Mouse (Mus musculus) cortical plate, adult 2 months (tissue): ENCODE measurements around the gene Pappa. TPM values are rescaled to one million over a fixed set of nuclear protein-coding genes. Genes with fewer than 3 reads are reported as not detected.
A peak's percentile ranks its signal among the peaks of the same experiment; 100 is the strongest.

Experiments
- H3K27ac ChIP-seq: fragments of 200-500 bp; 2 replicates; pipeline ENCODE4 v1.5.1; 2012; ENCODE audit warnings: low read length, control low read depth, inconsistent platforms; ENCODE audit not compliant: insufficient read depth
- H3K4me1 ChIP-seq: fragments of 200-500 bp; 2 replicates; pipeline ENCODE4 v1.6.1; 2011; ENCODE audit warnings: low read length; ENCODE audit not compliant: control insufficient read depth, insufficient read depth
- H3K4me3 ChIP-seq: fragments of 200-500 bp; 2 replicates; pipeline ENCODE4 v1.5.1; 2011; ENCODE audit warnings: mild to moderate bottlenecking, low read length, control low read depth; ENCODE audit not compliant: insufficient read depth
- CTCF ChIP-seq: fragments of 200-500 bp; IDR thresholded peaks from 2 replicates; pipeline ENCODE4 v1.5.1; 2011; ENCODE audit warnings: mild to moderate bottlenecking, control low read depth, low read length; ENCODE audit not compliant: insufficient read depth; ENCODE audit errors: extremely low read depth
- POLR2A ChIP-seq: fragments of 200-500 bp; IDR thresholded peaks from 2 replicates; pipeline ENCODE4 v1.6.1; 2011; ENCODE audit warnings: mild to moderate bottlenecking, low read length, control low read depth; ENCODE audit not compliant: insufficient read depth; ENCODE audit errors: extremely low read depth
- polyA plus RNA-seq: library from polyadenylated mRNA; depleted of rRNA; stranded (reverse); fragments of >200 nt; gene quantifications from 2 replicates; pipeline ENCODE4 v1.2.3, GENCODE M21; 2012; rRNA removed

The Pappa gene
- 0.06 and 0.13 TPM in 2 replicates for polyA plus RNA-seq

DNA sequence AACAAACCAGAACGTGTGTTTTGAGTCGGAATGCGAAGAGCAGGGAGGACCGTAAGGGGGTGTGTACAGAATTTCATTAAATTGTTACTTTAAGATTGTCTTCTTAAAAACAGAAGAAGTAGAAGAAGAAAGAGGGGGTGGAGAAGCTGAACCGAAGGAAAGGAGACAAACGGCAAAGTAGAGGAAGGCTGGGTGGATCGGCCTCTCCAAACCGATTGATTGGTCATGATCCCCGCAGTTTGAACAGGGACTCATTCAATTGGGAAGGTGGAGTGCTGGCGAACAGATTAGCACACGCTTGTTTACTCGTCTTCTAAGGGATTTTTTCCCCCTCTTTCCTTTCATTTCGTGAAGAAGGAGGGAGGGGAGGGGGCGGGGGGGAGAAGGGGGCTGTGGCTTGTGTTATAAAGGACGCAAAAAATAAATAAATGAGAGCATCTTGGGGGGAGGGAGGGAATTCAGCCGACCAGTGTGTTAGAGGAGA is at the start of gene Pappa:
Gene Pappa, plus strand, starts transcription at position 434 of the 484 bp plus-strand sequence.
- no peak for TF ChIP-seq POLR2A
- TF ChIP-seq CTCF, result no peak
- Histone ChIP-seq H3K27ac (no peak within 1 kb of the TSS), H3K4me1 (no peaks in the 10 kb centered on the region; the same call in 1 of the 2 replicates), H3K4me3 (peak within 1 kb of the TSS; percentile 27)

DNA sequence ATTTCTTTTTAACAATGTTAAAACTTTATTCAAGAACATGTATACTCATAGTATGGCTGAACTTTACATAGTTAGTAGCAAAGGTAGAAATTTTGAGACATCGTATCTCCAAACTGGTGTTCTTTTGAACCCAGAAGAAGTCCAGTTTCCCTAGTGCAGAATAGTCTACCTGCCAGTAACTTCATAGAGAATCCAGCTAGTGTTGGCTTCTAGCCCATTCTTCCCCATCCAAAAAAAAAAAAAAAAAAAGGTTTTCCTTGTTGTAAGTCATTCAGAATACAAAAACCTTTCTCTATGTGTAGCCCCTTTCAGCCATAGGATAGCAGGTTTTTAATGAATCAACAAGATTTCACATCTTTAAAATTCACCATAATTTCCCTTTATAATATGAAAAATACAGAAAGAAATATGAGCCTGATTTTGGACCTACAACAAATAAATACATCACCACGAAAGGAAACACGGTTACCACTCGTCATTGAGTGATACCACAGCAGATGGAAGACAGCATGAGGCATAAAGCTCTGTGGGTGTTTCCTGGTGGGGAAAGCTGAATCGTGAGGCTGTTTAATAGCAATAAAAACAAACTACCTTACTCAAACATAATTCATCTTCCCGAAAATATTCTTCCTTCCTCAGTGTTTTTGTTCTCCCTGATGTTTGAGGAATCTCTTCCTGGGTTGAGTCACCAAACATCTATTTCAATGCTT is 45.9 kb upstream of the Pappa start:
- Histone ChIP-seq H3K27ac (no peak overlapping the region), H3K4me1 (no peaks in the 10 kb centered on the region), H3K4me3 (no peak overlapping the region)
- TF ChIP-seq CTCF (no peak), POLR2A (no peak)

DNA sequence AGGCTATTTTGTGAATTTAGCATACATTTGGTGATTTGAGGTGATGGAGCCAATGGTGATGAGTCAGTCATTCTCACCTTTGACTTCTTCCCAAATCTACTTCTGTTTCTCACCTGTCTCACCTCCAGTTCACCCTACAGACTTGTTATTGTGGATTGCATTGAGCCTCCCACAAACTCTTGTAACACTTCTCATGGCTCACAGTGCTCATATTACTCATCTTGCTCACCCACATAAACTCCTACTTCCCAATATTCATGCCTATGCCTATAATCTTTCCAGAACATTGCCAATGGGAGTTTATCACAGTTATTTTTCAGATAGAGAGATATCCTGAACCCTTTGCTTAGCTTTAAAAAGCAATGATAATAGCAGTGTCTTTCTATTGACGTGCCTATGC is 37.1 kb upstream of the Pappa start:
- H3K4me3 ChIP-seq, result no peak overlapping the region
- TF ChIP-seq CTCF, result no peak
- TF ChIP-seq POLR2A, result no peak
- H3K27ac ChIP-seq, result no peak overlapping the region
- no peaks in the 10 kb centered on the region for H3K4me1 ChIP-seq

DNA sequence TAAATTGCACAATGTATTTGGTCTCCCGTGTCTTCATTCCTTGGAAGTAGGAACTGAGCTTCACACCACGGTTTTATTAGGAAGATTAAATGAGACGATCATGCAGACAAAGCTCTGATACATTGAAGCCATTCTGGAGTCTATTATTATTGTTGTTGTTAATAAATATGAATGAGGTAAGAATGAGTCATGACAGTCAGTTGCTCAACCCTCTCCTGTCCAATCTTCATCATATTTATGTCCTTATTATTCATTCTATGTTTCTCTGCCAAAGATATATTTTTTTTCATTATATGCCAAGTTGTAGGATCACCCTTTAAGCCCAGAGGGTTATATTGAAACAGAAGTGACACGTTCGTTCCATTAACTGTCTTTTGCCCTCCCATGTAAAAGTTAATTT is 36.4 kb upstream of the Pappa start:
- H3K4me3 ChIP-seq, result no peak overlapping the region
- no peak for TF ChIP-seq CTCF
- no peak for TF ChIP-seq POLR2A

DNA sequence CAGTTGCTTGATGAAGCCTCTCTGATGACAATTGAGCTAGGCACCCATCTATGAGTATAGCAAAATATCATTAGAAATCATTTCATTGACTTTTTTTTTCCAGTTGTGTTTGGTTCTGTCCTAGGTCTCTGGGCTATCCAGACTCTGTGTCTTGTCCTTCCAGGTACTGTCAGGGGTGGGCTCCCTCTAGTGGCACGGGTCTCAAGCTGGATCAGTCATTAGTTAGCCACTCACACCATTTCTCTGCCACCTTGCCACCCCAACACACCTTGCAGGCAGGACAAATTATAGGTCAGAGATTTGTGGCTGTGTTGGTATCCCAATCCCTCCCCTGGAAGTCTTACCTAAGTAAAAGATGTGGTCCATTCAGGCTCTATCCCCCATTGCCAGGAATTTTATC is 31.8 kb upstream of the Pappa start:
- Histone ChIP-seq H3K4me1 (no peaks in the 10 kb centered on the region), H3K27ac (no peak overlapping the region), H3K4me3 (no peak overlapping the region)
- 0 out of 2 replicates have a peak, but pooled peaks have one; percentile 20 for TF ChIP-seq CTCF
- no peak for TF ChIP-seq POLR2A

More for the DNA sequence above, 36.4 kb upstream of the Pappa start:
- Histone ChIP-seq H3K27ac (no peak overlapping the region), H3K4me1 (no peaks in the 10 kb centered on the region)

DNA sequence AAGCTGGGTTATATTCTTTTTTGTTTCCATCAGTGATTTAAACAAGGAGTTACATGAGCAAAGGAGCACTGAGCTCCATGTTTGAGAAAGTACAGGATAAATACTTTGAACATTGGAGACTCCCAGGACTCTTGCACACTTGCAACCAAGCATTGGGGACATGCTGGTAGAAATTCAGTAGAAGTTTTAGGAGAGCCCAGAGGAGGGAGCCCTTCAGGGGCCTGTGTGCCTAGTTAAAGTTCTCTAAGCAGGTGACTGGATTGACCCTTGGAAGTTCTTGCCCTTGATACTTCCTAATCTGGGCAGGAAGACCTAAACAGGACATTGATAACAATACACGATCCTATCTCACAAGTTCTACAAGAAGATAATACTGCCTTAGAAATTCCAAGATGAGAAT is 3.6 kb upstream of the Pappa start:
- no peak overlapping the region for H3K27ac ChIP-seq
- H3K4me3 ChIP-seq, result no peak overlapping the region
- no peaks in the 10 kb centered on the region; the same call in 1 of the 2 replicates for H3K4me1 ChIP-seq
- TF ChIP-seq POLR2A (no peak), CTCF (no peak)

DNA sequence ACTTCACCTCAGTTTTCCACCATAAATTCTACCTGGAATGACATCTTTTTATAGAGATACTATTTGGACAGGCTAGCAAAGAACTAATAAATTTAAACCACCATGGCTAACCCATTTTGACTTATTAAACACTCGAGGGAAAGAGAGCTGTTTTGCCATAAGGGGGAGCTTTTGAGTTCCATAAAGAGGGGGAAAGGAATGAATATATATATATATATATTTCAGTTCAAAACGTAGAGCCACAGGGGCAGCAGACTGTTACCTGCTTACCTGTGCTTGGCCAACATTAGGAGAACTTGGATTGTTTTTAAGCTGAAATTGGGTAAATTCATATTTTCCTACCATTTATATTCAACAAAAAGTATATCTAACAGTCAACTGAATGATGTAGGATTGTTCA is 1.1 kb upstream of the Pappa start:
- Histone ChIP-seq H3K27ac (no peak overlapping the region), H3K4me1 (no peaks in the 10 kb centered on the region; the same call in 1 of the 2 replicates)
- TF ChIP-seq POLR2A, result no peak
- TF ChIP-seq CTCF, result no peak

DNA sequence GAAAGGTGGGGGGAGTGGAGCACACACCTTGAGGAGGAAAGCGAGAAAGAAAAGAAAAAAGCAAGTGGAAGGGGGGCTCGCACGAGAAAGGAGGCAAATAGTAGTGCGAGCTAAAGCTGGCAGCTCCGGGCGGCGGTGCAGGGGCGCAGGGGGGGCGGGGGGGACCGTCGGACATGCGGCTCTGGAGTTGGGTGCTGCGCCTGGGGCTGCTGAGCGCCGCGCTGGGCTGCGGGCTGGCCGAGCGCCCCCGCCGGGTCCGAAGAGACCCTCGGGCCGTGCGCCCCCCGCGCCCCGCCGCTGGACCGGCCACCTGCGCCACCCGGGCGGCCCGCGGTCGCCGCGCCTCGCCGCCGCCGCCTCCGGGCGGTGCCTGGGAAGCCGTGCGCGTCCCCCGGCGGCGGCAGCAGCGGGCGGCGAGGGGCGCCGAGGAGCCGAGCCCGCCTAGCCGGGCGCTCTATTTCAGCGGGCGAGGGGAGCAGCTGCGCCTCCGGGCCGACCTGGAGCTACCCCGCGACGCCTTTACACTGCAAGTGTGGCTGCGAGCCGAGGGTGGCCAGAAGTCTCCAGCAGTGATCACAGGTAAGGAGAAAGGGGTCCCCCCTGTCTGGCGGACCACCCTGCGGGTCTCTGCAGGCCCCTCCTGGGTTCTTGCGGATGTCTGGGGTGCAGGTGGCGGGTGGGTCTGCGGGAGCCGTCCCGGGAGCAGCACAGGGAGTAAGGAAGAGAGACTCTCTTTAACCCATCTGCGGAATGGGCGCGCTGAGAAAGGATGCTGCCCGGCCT is 586 bp downstream of the Pappa start:
- Histone ChIP-seq H3K4me1 (no peaks in the 10 kb centered on the region; the same call in 1 of the 2 replicates), H3K4me3 (peak overlapping the region; percentile 25; the same call in 1 of the 2 replicates), H3K27ac (no peak overlapping the region)
- TF ChIP-seq POLR2A (no peak), CTCF (no peak)

More for the DNA sequence above, 1.1 kb upstream of the Pappa start:
- H3K4me3 ChIP-seq, result no peak overlapping the region
